Mouse (Mus musculus) c-Kit-negative CD71-positive TER-119-positive erythroid progenitor cells, embryonic 14.5 days (primary cell): ENCODE measurements around the gene Olfr843.

Experiments
- DNase-seq: peaks from one replicate; pipeline ENCODE4 v3.0.0-alpha.2; 2013; ENCODE audit warnings: low read depth, low spot score

Gene Olfr843

DNA sequence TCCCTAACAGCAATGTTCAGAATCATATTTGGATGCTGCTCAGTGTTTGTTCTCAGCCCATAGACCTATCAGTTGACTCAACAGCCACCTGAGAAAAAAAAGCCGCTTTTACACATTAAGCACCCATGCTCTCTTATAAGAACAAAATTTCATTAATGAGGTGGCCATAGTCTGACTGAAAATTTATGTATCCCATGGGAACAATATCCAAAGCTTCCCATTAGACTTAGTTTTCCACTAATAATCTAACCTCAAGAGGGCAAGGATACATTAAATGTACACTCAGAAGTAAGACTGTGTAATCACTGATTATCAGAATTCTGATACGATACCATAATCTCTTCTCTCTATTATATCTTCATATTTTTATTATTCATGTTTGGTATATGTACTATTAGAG, at the start of gene Olfr843:
Gene Olfr843, minus strand, starts transcription at position 101 of the 400 bp plus-strand sequence.
- DNase-seq: no peak
